In the genomic region with DNA sequence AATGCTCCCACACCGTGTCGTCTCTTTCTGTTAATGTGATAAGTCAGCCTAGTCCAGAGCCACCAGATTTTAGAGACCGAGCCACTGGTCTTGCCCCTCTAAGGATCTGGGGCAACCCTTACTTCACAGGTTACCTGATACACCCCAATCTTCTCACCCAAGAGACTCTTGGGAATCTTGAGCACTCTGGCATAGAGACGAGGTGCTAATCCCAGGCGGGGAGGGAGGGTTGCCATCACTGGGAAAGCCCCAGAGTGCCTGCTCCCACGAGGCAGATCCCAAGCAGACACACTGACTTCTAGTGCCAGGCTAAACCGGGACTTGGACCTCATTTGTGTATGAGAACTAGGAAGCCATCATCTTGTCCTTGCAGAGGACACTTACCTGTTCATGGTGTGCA, we compare ENCODE assay signal across 17 mouse cellular contexts.
DNase-seq lines count a peak whose midpoint lies in the region; ATAC-seq lines count a peak whose summit lies in the region.
"Had no signal": no experiment of that assay in that cellular context is flagged by ENCODE, and none has a peak within 500 bp of the region (broad histone marks: within the 10 kb centered on the region; RNA-seq: fewer than 3 reads in every experiment).

No protein-coding gene starts in this region.

- no peak overlapping the region for H3K9ac ChIP-seq in embryonic facial prominence, embryonic 12.5 days
- H3K9ac ChIP-seq in forebrain, embryonic 12.5 days = no peak overlapping the region
- 0 out of 2 replicates have a peak overlapping the region, but pooled peaks have one; percentile 17 for H3K9ac ChIP-seq in hindbrain, embryonic 14.5 days
- H3K9ac ChIP-seq in midbrain, embryonic 16.5 days (ENCODE audit: low read depth, low read length) = no peak overlapping the region; the same call in 1 of the 2 replicates
- H3K9ac ChIP-seq: limb, embryonic 15.5 days; lung, embryonic 14.5 days had no signal

- no peaks in the 10 kb centered on the region for H3K36me3 ChIP-seq in embryonic facial prominence, embryonic 12.5 days
- no peaks in the 10 kb centered on the region for H3K36me3 ChIP-seq in embryonic facial prominence, embryonic 10.5 days (replicated peaks)
- H3K36me3 ChIP-seq in forebrain, embryonic 12.5 days (replicated peaks) = no peaks in the 10 kb centered on the region
- H3K36me3 ChIP-seq in hindbrain, embryonic 14.5 days (replicated peaks; ENCODE audit: control insufficient read depth, insufficient read depth) = no peaks in the 10 kb centered on the region
- no peaks in the 10 kb centered on the region for H3K36me3 ChIP-seq in midbrain, embryonic 16.5 days (ENCODE audit: control insufficient read depth, insufficient read depth, low read length)
- H3K36me3 ChIP-seq: limb, embryonic 15.5 days had no signal

- H3K4me2 ChIP-seq in embryonic facial prominence, embryonic 12.5 days (replicated peaks) = 0 out of 2 replicates have a peak overlapping the region, but pooled peaks have one; percentile 5
- peak overlapping the region; percentile 41 for H3K4me2 ChIP-seq in forebrain, embryonic 12.5 days
- peak overlapping the region; percentile 31 for H3K4me2 ChIP-seq in hindbrain, embryonic 14.5 days (replicated peaks)
- H3K4me2 ChIP-seq in midbrain, embryonic 16.5 days (ENCODE audit: low read length) = peak overlapping the region; percentile 43
- H3K4me2 ChIP-seq: limb, embryonic 15.5 days; lung, embryonic 14.5 days had no signal

- H3K27me3 ChIP-seq in embryonic facial prominence, embryonic 12.5 days = peaks cover 10% of the 10 kb centered on the region; the same call in 1 of the 2 replicates
- peaks cover 37% of the 10 kb centered on the region for H3K27me3 ChIP-seq in embryonic facial prominence, embryonic 10.5 days (replicated peaks; ENCODE audit: low read depth, poor library complexity, severe bottlenecking)
- peaks cover 17% of the 10 kb centered on the region for H3K27me3 ChIP-seq in forebrain, embryonic 12.5 days
- H3K27me3 ChIP-seq in hindbrain, embryonic 14.5 days (ENCODE audit: control insufficient read depth, insufficient read depth, low read length) = no peaks in the 10 kb centered on the region
- H3K27me3 ChIP-seq in midbrain, embryonic 16.5 days (ENCODE audit: control insufficient read depth, insufficient read depth, low read depth, low read length) = no peaks in the 10 kb centered on the region
- H3K27me3 ChIP-seq: limb, embryonic 15.5 days had no signal

- 59% methylated on average over 7 of the region's 7 CpGs for WGBS in embryonic facial prominence, embryonic 12.5 days
- 57% methylated on average over 7 of the region's 7 CpGs for WGBS in embryonic facial prominence, embryonic 10.5 days
- WGBS in forebrain, embryonic 12.5 days = 40% methylated on average over 7 of the region's 7 CpGs
- WGBS in hindbrain, embryonic 14.5 days = 28% methylated on average over 7 of the region's 7 CpGs
- 17% methylated on average over 7 of the region's 7 CpGs for WGBS in midbrain, embryonic 16.5 days

- no peak overlapping the region for H3K4me3 ChIP-seq in embryonic facial prominence, embryonic 12.5 days
- H3K4me3 ChIP-seq in embryonic facial prominence, embryonic 10.5 days = no peak overlapping the region
- H3K4me3 ChIP-seq in forebrain, embryonic 12.5 days (replicated peaks) = no peak overlapping the region
- no peak overlapping the region for H3K4me3 ChIP-seq in hindbrain, embryonic 14.5 days (replicated peaks; ENCODE audit: low read length)
- no peak overlapping the region; the same call in 1 of the 2 replicates for H3K4me3 ChIP-seq in midbrain, embryonic 16.5 days (ENCODE audit: low read depth, low read length)
- H3K4me3 ChIP-seq: erythroblast, embryonic 14.5 days; limb, embryonic 15.5 days had no signal

- H3K27ac ChIP-seq in embryonic facial prominence, embryonic 12.5 days = no peak overlapping the region
- no peak overlapping the region for H3K27ac ChIP-seq in embryonic facial prominence, embryonic 10.5 days (replicated peaks)
- no peak overlapping the region for H3K27ac ChIP-seq in forebrain, embryonic 12.5 days
- 0 out of 2 replicates have a peak overlapping the region, but pooled peaks have one; percentile 16 for H3K27ac ChIP-seq in hindbrain, embryonic 14.5 days
- H3K27ac ChIP-seq in midbrain, embryonic 16.5 days (ENCODE audit: low read length) = peak overlapping the region; percentile 28; the same call in 1 of the 2 replicates
- H3K27ac ChIP-seq: limb, embryonic 15.5 days had no signal

- no peaks in the 10 kb centered on the region for H3K4me1 ChIP-seq in embryonic facial prominence, embryonic 12.5 days
- 0 out of 2 replicates have a peak, but pooled peaks cover 2% of the 10 kb centered on the region for H3K4me1 ChIP-seq in embryonic facial prominence, embryonic 10.5 days
- peaks cover 15% of the 10 kb centered on the region for H3K4me1 ChIP-seq in forebrain, embryonic 12.5 days
- peaks cover 9% of the 10 kb centered on the region for H3K4me1 ChIP-seq in hindbrain, embryonic 14.5 days (replicated peaks; ENCODE audit: control insufficient read depth, insufficient read depth, low read length)
- H3K4me1 ChIP-seq in midbrain, embryonic 16.5 days (ENCODE audit: control insufficient read depth, insufficient read depth, low read length) = no peaks in the 10 kb centered on the region; the same call in 1 of the 2 replicates
- H3K4me1 ChIP-seq: limb, embryonic 15.5 days had no signal

- no peaks in the 10 kb centered on the region for H3K9me3 ChIP-seq in embryonic facial prominence, embryonic 12.5 days
- no peaks in the 10 kb centered on the region for H3K9me3 ChIP-seq in embryonic facial prominence, embryonic 10.5 days
- no peaks in the 10 kb centered on the region for H3K9me3 ChIP-seq in forebrain, embryonic 12.5 days
- H3K9me3 ChIP-seq in hindbrain, embryonic 14.5 days (ENCODE audit: control insufficient read depth, low read length) = no peaks in the 10 kb centered on the region
- H3K9me3 ChIP-seq in midbrain, embryonic 16.5 days (replicated peaks; ENCODE audit: control insufficient read depth, low read length, poor library complexity, severe bottlenecking) = no peaks in the 10 kb centered on the region
- H3K9me3 ChIP-seq: limb, embryonic 15.5 days had no signal

- no peak for DNase-seq in embryonic facial prominence, embryonic 10.5 days (ENCODE audit: low spot score)
- no peak for DNase-seq in hindbrain, embryonic 14.5 days (ENCODE audit: low spot score)
- no peak for DNase-seq in spleen, postnatal 14 days (ENCODE audit: low spot score in 2 of 2)
- no peak for DNase-seq in ovary, postnatal 36 days (ENCODE audit: low spot score)
- DNase-seq: cerebellum, adult 2 months; gastrocnemius, postnatal 10 days; heart, postnatal 36 days; kidney, adult 9 months; lung, embryonic 14.5 days; right cerebral cortex, postnatal 4 days; thymus, postnatal 14 days had no signal

- no peak for ATAC-seq in embryonic facial prominence, embryonic 12.5 days (ENCODE audit: insufficient number of reproducible peaks, insufficient read depth, low FRiP score, low TSS enrichment)
- ATAC-seq in forebrain, embryonic 12.5 days (ENCODE audit: low FRiP score) = peak; percentile 41
- peak; percentile 16; the same call in 1 of the 2 replicates for ATAC-seq in hindbrain, embryonic 14.5 days (ENCODE audit: low FRiP score)
- peak; percentile 75 for ATAC-seq in midbrain, embryonic 16.5 days
- ATAC-seq in megakaryocyte, adult 5-6 weeks (ENCODE audit: poor library complexity, severe bottlenecking) = no peak

Comparison
In these comparisons a context has a peak if more than half of its experiments do, and no peak if none do; other contexts are left out.
1. ATAC-seq: peak in forebrain, embryonic 12.5 days (single experiment), hindbrain, embryonic 14.5 days (single experiment) and midbrain, embryonic 16.5 days (single experiment); none in embryonic facial prominence, embryonic 12.5 days (single experiment) and megakaryocyte, adult 5-6 weeks (single experiment).
2. H3K27ac ChIP-seq: peak in hindbrain, embryonic 14.5 days (single experiment) and midbrain, embryonic 16.5 days (single experiment); none in embryonic facial prominence, embryonic 12.5 days (single experiment), embryonic facial prominence, embryonic 10.5 days (single experiment) and forebrain, embryonic 12.5 days (single experiment).
3. Peak in every context shown above with its lines, with median percentiles within 50 percentile points of each other: H3K4me2 ChIP-seq.